In the genomic region with DNA sequence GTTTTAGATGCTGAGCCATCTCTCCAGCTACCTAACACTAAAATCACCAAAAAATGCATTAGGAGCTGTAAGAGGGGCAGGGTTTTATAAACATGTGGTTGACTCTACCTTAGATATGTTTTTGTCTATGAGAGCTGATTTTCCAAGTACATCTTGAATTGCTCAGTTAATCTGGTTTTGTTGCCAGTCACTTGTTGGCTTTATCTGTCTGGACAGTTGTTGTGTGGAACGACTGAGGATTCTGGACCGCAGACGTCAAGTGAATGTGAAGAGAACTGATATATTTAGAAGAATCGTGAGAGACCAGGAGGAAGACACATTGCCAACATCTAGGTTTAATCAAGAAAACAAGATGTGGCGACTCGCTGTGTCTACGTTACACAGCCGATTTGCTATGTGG, we compare ENCODE assay signal across 16 mouse cellular contexts. TPM values are rescaled to one million over a fixed set of nuclear protein-coding genes. Genes with fewer than 3 reads are reported as not detected.
DNase-seq lines count a peak whose midpoint lies in the region; ATAC-seq and TF ChIP-seq lines count a peak whose summit lies in the region.
"Had no signal": no experiment of that assay in that cellular context is flagged by ENCODE, and none has a peak within 500 bp of the region (broad histone marks: within the 10 kb centered on the region; RNA-seq: fewer than 3 reads in every experiment).

No protein-coding gene starts in this region.

- no peak overlapping the region for H3K4me2 ChIP-seq in liver, embryonic 13.5 days
- H3K4me2 ChIP-seq in hindbrain, postnatal 0 days (ENCODE audit: low read depth, low read length) = no peak overlapping the region
- H3K4me2 ChIP-seq: forebrain, embryonic 12.5 days; lung, embryonic 15.5 days; midbrain, embryonic 13.5 days had no signal

- no peaks in the 10 kb centered on the region for H3K9me3 ChIP-seq in liver, embryonic 13.5 days (replicated peaks)
- H3K9me3 ChIP-seq in hindbrain, postnatal 0 days (ENCODE audit: low read length) = no peaks in the 10 kb centered on the region
- H3K9me3 ChIP-seq: forebrain, embryonic 12.5 days; hindbrain, embryonic 10.5 days; lung, embryonic 15.5 days; midbrain, embryonic 13.5 days had no signal

- peak; percentile 55; the same call in 1 of the 2 replicates for ATAC-seq in frontal cortex, adult (ENCODE audit: low TSS enrichment)
- peak; percentile 49 for ATAC-seq in liver, embryonic 13.5 days (ENCODE audit: low read depth)
- peak; percentile 76 for ATAC-seq in megakaryocyte-erythroid progenitor cell, adult 5-6 weeks (replicated peaks; ENCODE audit: low FRiP score, low TSS enrichment, poor library complexity, severe bottlenecking)
- ATAC-seq in hindbrain, postnatal 0 days = no peak
- ATAC-seq: CD4-positive, CD25-positive, alpha-beta regulatory T cell, adult 4 months; midbrain, embryonic 13.5 days had no signal

- WGBS in liver, embryonic 13.5 days (ENCODE audit: insufficient replicate concordance) = 29% methylated on average over 8 of the region's 8 CpGs
- WGBS in hindbrain, postnatal 0 days = 88% methylated on average over 8 of the region's 8 CpGs

- H3K27me3 ChIP-seq in liver, embryonic 13.5 days = no peaks in the 10 kb centered on the region
- H3K27me3 ChIP-seq in hindbrain, postnatal 0 days (ENCODE audit: insufficient read depth, low read length) = no peaks in the 10 kb centered on the region
- H3K27me3 ChIP-seq: lung, embryonic 15.5 days had no signal

- H3K4me1 ChIP-seq in liver, embryonic 13.5 days (replicated peaks) = peaks cover 23% of the 10 kb centered on the region
- no peaks in the 10 kb centered on the region for H3K4me1 ChIP-seq in hindbrain, postnatal 0 days (ENCODE audit: insufficient read depth, low read length)
- H3K4me1 ChIP-seq: forebrain, embryonic 12.5 days; hindbrain, embryonic 10.5 days; lung, embryonic 15.5 days; midbrain, embryonic 13.5 days had no signal

- no peak for DNase-seq in frontal cortex, adult 2 months (ENCODE audit: extremely low spot score in 1 of 2, low spot score in 1 of 2)
- peak; percentile 47 for DNase-seq in c-Kit-positive CD71-positive TER-119-negative erythroid progenitor cells, embryonic 14.5 days (ENCODE audit: low read depth)
- DNase-seq in liver, embryonic 13.5 days = no peak
- no peak for DNase-seq in hindbrain, postnatal 0 days (ENCODE audit: low spot score)
- no peak for DNase-seq in kidney, postnatal 25 days
- DNase-seq: cerebellum, postnatal 10 days; kidney, adult 9 months; kidney, postnatal 36 days; thymus, postnatal 14 days had no signal

- no peak overlapping the region for H3K9ac ChIP-seq in liver, embryonic 13.5 days
- H3K9ac ChIP-seq in hindbrain, postnatal 0 days (replicated peaks; ENCODE audit: low read length) = no peak overlapping the region
- H3K9ac ChIP-seq: forebrain, embryonic 12.5 days; lung, embryonic 15.5 days; midbrain, embryonic 13.5 days had no signal

- no peak overlapping the region for H3K4me3 ChIP-seq in liver, embryonic 13.5 days (replicated peaks)
- no peak overlapping the region for H3K4me3 ChIP-seq in hindbrain, postnatal 0 days (ENCODE audit: low read length)
- H3K4me3 ChIP-seq: forebrain, embryonic 12.5 days; hindbrain, embryonic 10.5 days; lung, embryonic 15.5 days; midbrain, embryonic 13.5 days had no signal

- H3K36me3 ChIP-seq in liver, embryonic 13.5 days = no peaks in the 10 kb centered on the region
- no peaks in the 10 kb centered on the region for H3K36me3 ChIP-seq in hindbrain, postnatal 0 days (ENCODE audit: insufficient read depth, low read length)
- H3K36me3 ChIP-seq: forebrain, embryonic 12.5 days; hindbrain, embryonic 10.5 days; lung, embryonic 15.5 days; midbrain, embryonic 13.5 days had no signal

- no peak for TF ChIP-seq CTCF in hindbrain, postnatal 0 days (IDR thresholded peaks at IDR 0.05; ENCODE audit: low read depth)

- no peak overlapping the region for H3K27ac ChIP-seq in liver, embryonic 13.5 days
- no peak overlapping the region for H3K27ac ChIP-seq in hindbrain, postnatal 0 days
- H3K27ac ChIP-seq: forebrain, embryonic 12.5 days; hindbrain, embryonic 10.5 days; lung, embryonic 15.5 days; midbrain, embryonic 13.5 days had no signal

RNA-seq across cellular contexts. Expression of a gene that starts 5.9 kb away (rescaled TPM):
- 13.0 and 13.5 TPM in 2 replicates for polyA plus RNA-seq in frontal cortex, adult 2 months (2012; rRNA removed)
- polyA plus RNA-seq in liver, embryonic 13.5 days (2015; fragmentation: Nextera tagmentation; extraction: Ambion mirVana) = 17.1 and 22.6 TPM in 2 replicates
- 65.9 and 82.0 TPM in 2 replicates for total RNA-seq in megakaryocyte-erythroid progenitor cell, adult 5-6 weeks (2014; fragmentation: Nextera tagmentation)
- 50.6 and 77.5 TPM in 2 replicates for total RNA-seq in megakaryocyte-erythroid progenitor cell, adult 5-6 weeks (2017)
- 12.9 and 15.3 TPM in 2 replicates for total RNA-seq in hindbrain, postnatal 0 days (2014; rRNA removed)
- 12.2 and 17.5 TPM in 2 replicates for polyA plus RNA-seq in hindbrain, postnatal 0 days (2015; fragmentation: Nextera tagmentation; extraction: Ambion mirVana)
